Comparison of ENCODE assay signal across 8 mouse cellular contexts in the genomic region with DNA sequence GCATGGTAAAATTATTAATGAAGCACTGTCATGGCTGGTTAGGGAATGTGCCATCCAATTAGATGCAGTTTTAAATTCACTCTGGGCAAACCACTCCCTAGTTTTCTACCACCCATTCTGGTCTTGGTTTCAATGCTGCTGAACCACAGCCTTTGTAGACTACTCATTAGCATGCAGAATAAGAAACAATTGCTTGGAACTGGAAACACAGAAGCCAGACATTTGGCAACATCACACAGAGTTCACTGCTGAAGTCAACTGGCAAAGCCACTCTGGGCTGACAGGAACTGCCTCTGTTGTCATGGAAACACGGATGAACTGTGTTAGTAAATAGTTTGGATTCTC. TPM values are rescaled to one million over a fixed set of nuclear protein-coding genes. Genes with fewer than 3 reads are reported as not detected.
DNase-seq lines count a peak whose midpoint lies in the region; ATAC-seq and TF ChIP-seq lines count a peak whose summit lies in the region.

No protein-coding gene starts in this region.

- H3K4me2 ChIP-seq in forebrain, postnatal 0 days (ENCODE audit: low read depth), result peak overlapping the region; percentile 8; the same call in 1 of the 2 replicates
- H3K4me2 ChIP-seq in lung, postnatal 0 days (replicated peaks; ENCODE audit: low read depth, low read length), result no peak overlapping the region

- no peaks in the 10 kb centered on the region for H3K36me3 ChIP-seq in forebrain, postnatal 0 days (ENCODE audit: insufficient read depth)
- H3K36me3 ChIP-seq in lung, postnatal 0 days (ENCODE audit: insufficient read depth, low read length), result no peaks in the 10 kb centered on the region

- peak; percentile 5 for DNase-seq in 3T3-L1 (ENCODE audit: low read depth, low spot score)
- DNase-seq in brain, adult 2 months (ENCODE audit: low read depth, low spot score), result peak; percentile 93
- DNase-seq in forebrain, postnatal 0 days, result peak; percentile 86
- DNase-seq in lung, postnatal 0 days (ENCODE audit: low spot score), result peak; percentile 41
- DNase-seq in telencephalon, adult 2 months (ENCODE audit: low read depth, low spot score), result peak; percentile 79
- no peak for DNase-seq in gastrocnemius, postnatal 36 days
- DNase-seq in spleen, postnatal 10 days (ENCODE audit: low spot score in 2 of 2), result no peak

- TF ChIP-seq EP300 in lung, postnatal 0 days (IDR thresholded peaks at IDR 0.05), result no peak

- H3K4me1 ChIP-seq in forebrain, postnatal 0 days (ENCODE audit: insufficient read depth), result peaks cover 26% of the 10 kb centered on the region
- no peaks in the 10 kb centered on the region for H3K4me1 ChIP-seq in lung, postnatal 0 days (ENCODE audit: insufficient read depth, low read depth, low read length)

- 4% methylated on average over 1 of the region's 1 CpGs for WGBS in forebrain, postnatal 0 days
- WGBS in lung, postnatal 0 days, result 24% methylated on average over 1 of the region's 1 CpGs

- H3K9ac ChIP-seq in forebrain, postnatal 0 days, result no peak overlapping the region
- no peak overlapping the region for H3K9ac ChIP-seq in lung, postnatal 0 days (replicated peaks; ENCODE audit: low read depth)

- no peak overlapping the region for H3K4me3 ChIP-seq in forebrain, postnatal 0 days (ENCODE audit: low read depth, low read length)
- no peak overlapping the region for H3K4me3 ChIP-seq in lung, postnatal 0 days (ENCODE audit: low read depth, low read length)

- H3K9me3 ChIP-seq in forebrain, postnatal 0 days (ENCODE audit: low read length), result no peaks in the 10 kb centered on the region
- H3K9me3 ChIP-seq in lung, postnatal 0 days (ENCODE audit: low read length), result no peaks in the 10 kb centered on the region

- H3K27ac ChIP-seq in forebrain, postnatal 0 days (ENCODE audit: low read depth, low read length), result peak overlapping the region; percentile 82
- no peak overlapping the region for H3K27ac ChIP-seq in lung, postnatal 0 days (ENCODE audit: low read length)

- peak; percentile 94 for ATAC-seq in forebrain, postnatal 0 days
- no peak for ATAC-seq in lung, postnatal 0 days
- ATAC-seq in inflammation-experienced regulatory T-cells, adult 6 months, result no peak

- no peaks in the 10 kb centered on the region for H3K27me3 ChIP-seq in forebrain, postnatal 0 days (ENCODE audit: insufficient read depth, low read length)
- no peaks in the 10 kb centered on the region for H3K27me3 ChIP-seq in lung, postnatal 0 days (replicated peaks; ENCODE audit: insufficient read depth, low read length)

- no peak for TF ChIP-seq CTCF in forebrain, postnatal 0 days (IDR thresholded peaks at IDR 0.05; ENCODE audit: low read depth)
- no peak for TF ChIP-seq CTCF in lung, postnatal 0 days (IDR thresholded peaks at IDR 0.05)

- intact Hi-C loops in gastrocnemius, postnatal 36 days (cut with DNase I), result no loop called here

RNA-seq across cellular contexts. Expression of a gene that starts 50.0 kb away (rescaled TPM):
- 36.2 and 41.5 TPM in 2 replicates for total RNA-seq in forebrain, postnatal 0 days (2014; rRNA removed)
- polyA plus RNA-seq in forebrain, postnatal 0 days (2015; fragmentation: Nextera tagmentation; extraction: Ambion mirVana), result 74.6 and 89.2 TPM in 2 replicates
- 0.66 and 1.0 TPM in 2 replicates for polyA plus RNA-seq in lung, postnatal 0 days (2015; fragmentation: Nextera tagmentation; extraction: Ambion mirVana)
- 1 to 10 TPM in 1 of 2 experiments, under 1 TPM in 1; 0.69 to 1.7 TPM for total RNA-seq in gastrocnemius, postnatal 36 days (2021)
- not detected for polyA plus RNA-seq in inflammation-experienced regulatory T-cells, adult 6 months (2017; shearing (Covaris generic))

Comparison
In these comparisons a context has a peak if more than half of its experiments do, and no peak if none do; other contexts are left out.
1. DNase-seq: peak in 3T3-L1 (single experiment), brain, adult 2 months (single experiment), forebrain, postnatal 0 days (single experiment), lung, postnatal 0 days (single experiment) and telencephalon, adult 2 months (single experiment); none in gastrocnemius, postnatal 36 days (0 of 2) and spleen, postnatal 10 days (0 of 2).
2. RNA of a gene that starts 50.0 kb away (polyA plus RNA-seq): 74.6 to 89.2 TPM in forebrain, postnatal 0 days; 0.66 to 1.0 TPM in lung, postnatal 0 days and not detected in inflammation-experienced regulatory T-cells, adult 6 months; every median in the first group is over 10 times any median in the second.